Mouse (Mus musculus) erythroid progenitor cell, adult 5-6 weeks (primary cell): ENCODE data around the gene Eed. TPM values are rescaled to one million over a fixed set of nuclear protein-coding genes. Genes with fewer than 3 reads are reported as not detected.

ENCODE experiments used
- ATAC-seq: replicated peaks from 2 replicates; pipeline ENCODE4 v1.8.0; 2016; ENCODE audit warnings: moderate number of reproducible peaks, mild to moderate bottlenecking, moderate TSS enrichment, inconsistent platforms; ENCODE audit not compliant: poor library complexity, low FRiP score, severe bottlenecking
- total RNA-seq, 2 experiments: library from RNA; stranded (forward) in 1 of 2; stranded (reverse) in 1 of 2; fragments of 150-400 nt in 1 of 2; fragments of 186-747, 209-891 nt in 1 of 2; gene quantifications; 2 replicates each; pipeline versions ENCODE4 v1.2.3 to v1.2.4; 2015 to 2017; ENCODE audit warnings: low replicate concordance in 2 of 2

The Eed gene
- total RNA-seq, 2 experiments from 2014 or later = 68.2 to 96.0 TPM

DNA sequence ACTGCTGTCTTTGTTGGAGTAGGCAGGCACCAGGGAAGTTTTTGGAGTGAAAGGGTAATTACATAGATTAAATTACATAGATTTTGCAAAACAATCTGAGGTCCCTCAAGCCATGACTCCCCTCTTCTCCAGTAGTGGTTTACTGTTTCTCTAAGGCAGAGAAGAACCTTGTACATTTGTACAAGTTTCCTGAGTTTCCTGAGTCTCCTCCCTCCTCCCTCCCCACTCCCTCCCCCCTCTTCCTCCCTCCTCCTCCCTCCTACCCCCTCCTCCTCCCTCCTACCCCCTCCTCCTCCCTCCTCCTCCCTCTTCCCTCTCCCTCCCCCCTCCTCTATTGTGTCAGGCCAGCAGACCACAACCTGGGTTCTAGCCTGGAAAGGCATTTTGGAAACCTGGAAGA lies 3.6 kb upstream of the Eed start:
- ATAC-seq = no peak

DNA sequence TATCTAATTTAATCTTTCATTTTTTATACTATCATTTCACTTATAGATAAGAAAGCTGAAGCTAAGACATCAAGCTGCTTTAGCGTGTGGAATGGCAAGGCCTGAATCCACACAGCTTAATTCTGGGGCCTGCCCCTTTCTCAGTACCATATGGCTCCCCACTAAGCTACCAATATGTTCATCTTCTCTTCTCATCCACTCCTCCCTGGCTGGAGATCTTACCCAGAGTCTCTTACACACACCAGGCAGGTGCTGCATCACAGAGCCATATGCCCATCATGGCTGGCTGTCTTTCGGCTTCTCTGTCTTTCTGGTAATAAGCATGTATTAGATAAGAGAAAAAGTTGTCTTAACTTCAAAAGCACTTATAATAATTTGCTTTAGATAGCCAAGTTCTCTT lies 2.7 kb upstream of the Eed start:
- ATAC-seq = no peak

DNA sequence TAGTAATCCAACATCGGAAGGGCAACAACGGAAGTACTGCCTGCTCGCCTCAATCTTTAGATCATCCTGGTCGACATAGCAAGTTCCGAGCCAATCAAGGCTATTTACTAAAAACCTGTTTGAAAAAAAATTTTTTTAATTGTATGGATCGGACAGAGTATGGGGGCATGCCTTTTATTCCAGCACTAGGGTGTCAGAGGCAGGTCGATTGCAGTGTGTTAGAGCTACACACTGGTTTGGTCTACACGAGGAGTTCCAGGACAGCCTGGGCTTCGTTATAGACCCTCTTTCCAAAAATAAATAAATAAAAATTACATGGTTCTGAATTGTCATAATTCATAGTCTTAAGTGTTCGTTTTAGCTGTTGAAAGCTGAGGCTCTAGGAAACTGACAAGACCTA lies 774 bp upstream of the Eed start:
- no peak for ATAC-seq

DNA sequence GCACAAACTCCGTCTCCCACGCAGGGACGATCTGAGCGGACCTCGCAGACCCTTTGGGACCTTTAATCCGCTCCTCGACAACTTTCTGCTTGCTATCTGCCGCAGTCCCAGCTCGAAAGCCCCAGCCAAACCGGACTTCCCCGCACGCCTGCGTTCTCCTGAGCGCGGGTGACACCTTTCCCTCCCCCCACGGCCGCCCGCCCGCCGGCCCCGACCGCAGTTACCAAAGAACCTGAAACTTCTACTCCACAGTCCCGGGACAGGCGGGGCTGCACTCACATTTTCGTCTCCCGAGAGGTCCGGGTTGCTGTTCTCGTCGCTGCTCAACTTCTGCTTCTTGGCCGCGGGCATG lies 674 bp downstream of the Eed start:
- ATAC-seq = peak; percentile 20

DNA sequence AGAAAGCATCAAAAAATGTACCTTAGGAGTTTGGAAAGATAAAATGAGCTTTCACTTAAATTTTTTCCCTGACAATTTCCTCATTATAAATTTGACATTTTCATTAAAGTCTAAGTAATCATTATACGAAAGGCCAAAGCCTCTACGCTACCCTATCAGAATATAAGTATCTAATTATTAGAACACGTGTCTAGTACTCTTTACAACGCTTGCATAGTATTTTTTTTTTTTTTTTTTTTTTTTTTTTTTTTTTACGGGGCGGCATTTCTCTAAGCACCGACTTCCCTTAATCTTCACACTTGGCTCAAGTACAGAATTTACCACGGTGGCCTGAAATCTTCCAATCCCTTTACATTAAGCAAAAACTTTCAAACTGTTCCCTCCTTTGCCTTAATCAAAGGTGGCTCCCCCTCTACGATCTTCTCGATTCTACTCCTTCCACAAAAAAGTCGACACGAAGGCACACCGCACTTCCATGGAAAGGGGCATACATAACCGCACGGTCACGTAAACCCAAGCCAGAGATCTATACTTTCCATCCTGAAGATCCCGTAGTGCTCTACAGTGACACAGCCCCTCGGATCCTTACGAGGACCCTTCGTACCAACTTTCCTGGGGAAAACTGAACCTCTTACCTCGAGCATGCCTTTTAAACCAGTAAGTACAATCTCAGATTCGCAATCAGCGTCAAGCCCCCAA lies 1.2 kb downstream of the Eed start:
- ATAC-seq = no peak

DNA sequence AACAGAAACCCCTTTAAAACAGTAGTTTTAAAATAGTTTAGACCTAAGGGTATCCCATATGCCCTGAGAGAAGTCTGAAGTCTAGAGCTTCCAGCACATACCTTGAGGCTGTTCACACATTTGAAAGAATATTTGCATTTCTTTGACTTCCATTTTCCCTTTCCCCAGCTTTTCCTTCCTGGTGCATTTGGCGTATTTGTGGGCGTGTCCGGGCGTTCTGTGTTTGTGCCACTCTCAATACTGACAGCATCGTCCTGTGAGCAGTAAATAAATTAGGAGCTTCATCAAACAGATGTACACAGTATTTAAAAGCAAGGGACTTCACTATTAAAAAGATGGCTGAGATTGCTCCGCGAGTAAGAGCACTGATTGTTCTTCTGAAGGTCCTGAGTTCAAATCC lies 4.0 kb downstream of the Eed start:
- no peak for ATAC-seq

DNA sequence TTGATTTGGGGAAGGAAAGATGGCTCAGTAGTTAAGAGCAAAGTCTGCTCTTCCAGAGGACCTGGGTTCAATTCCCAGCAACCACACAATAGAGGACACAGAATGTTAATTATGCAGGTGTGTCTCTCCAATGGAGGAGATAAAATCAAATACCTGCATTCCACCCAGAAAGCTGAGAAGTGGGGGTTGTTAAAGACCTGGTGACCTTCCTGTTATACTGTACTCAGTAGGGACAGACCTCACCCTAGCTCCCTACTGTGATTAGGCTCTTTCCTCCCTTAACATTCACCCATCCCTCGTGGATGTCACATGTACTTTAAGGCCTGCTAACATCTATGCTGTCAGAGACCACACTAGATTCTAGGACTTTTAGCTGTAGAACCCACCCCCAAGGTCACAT lies 5.2 kb downstream of the Eed start:
- no peak for ATAC-seq

DNA sequence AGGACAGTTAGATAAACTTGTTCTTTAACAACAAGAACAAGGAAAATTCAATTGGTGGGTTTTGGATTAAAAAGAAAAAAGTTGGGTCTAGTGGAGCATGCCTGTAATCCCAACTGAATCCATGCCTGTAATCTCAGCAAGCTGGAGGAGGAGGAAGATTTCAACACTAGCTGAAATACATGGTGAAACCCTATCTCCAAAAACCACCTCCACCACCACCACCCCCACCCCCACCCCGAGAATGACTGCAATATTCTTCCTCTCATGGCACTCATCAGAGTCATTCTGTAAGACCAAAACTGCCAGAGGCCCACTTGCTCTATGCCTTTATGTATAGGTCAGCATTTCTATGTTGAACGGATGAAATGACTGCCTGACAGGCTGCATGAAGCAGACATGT lies 13.5 kb downstream of the Eed start:
- no peak for ATAC-seq

DNA sequence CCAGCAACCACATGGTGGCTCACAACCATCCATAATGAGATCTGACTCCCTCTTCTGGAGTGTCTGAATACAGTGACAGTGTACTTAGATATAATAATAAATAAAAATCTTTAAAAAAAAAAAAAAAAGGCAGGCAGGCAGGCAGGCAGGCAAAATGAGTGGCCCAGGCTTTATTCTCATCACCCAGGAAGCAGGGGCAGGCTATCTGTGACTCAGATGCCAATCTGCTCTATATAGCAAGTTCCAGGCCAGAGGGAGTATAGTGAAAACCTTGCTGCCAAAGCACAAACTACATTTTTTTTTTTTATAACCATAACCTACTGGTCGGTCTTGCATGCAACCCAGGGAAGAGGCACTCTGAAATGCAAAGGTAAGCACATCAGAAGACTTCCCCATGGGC lies 14.0 kb downstream of the Eed start:
- ATAC-seq = no peak

DNA sequence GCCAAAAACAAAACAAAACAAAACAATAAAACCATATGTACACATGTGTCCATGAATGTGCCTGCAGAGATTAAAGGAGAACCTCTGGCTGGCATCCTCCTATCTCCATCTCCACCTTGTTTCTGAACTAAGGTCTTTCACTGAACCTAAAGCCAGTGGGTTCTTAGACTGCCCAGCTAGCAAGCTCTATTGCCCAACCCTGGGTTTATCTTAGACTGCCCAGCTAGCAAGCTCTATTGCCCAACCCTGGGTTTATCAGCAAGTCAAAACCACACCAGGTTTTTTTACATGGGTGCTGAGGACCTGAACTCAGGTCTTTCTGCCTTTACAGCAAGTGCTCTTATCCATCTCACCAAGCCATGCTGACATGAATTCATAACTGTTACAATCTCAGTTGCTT lies 17.6 kb downstream of the Eed start:
- peak; percentile 85 for ATAC-seq

DNA sequence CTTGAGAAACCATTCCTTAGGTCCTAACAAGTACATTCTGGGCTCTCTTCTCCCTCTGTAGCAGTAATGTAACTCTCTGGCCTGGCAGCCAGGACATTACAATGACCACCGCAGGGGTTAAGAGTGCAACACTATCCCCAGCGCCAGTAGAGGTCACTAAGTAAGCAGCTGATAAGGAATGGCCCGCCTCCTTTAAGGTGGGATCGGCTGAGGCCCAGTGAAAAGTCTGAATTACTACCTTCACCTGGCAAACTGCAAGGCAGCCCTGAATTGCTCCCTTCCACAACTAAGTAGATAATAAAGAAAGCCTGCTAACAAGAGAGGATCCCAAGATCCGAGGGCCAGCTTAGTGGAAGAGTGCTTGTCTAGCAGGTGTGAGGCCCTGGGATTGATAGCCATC lies 23.5 kb downstream of the Eed start:
- peak; percentile 34; the same call in 1 of the 2 replicates for ATAC-seq

DNA sequence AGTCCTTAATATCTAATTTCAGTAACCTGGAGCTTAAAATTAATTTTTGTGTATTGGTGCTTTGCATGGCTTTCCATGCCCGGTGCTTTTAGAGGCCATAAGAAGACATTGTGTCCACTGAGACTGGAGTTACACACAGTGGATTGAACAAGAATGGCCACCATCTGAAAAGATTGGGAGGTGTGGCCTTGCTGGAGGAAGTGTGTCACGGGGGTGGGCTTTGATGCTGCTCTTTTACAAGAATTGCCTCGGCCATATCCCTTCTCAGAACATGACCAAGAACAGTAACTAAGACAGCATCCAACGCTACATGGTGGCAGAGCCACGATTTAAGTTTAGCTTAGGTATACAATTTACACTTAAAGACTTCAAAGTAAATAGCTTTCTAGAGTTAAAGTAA lies 26.5 kb downstream of the Eed start:
- no peak for ATAC-seq

DNA sequence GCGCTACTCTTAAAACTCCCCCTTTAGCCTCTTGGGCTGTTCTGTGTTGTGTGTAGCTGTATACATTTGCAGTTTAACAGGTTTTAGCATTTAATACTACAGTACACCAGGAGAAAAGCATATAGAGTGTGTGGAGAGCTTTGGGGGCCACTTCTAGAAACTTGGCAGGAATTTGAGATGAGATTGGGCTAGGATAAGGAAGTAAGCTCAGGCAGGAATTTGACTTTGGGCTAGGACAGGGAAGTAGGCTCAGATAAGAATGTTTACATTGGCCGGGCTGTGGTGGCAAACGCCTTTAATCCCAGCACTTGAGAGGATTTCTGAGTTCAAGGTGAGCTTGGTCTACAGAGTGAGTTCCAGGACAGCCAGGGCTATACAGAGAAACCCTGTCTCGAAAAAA lies 31.4 kb downstream of the Eed start:
- no peak for ATAC-seq

DNA sequence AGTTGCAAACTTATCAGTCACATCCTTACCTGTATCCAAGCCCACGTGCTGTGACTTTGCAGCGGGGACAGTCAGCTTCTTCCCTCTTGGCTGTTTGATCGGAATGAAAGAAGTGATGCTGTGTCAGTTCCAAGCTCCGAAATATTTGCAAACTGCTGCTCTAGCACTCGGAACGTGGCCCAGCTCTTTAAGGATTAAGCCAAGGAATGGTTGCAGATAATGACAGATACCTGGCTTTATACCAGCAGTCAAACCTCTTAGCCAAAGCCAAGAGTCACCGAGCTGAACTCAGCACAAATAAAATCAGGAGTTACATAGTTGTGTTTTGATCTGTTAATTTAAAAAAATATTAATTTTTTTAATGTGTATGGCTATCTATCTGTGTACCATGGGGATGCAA lies 32.8 kb downstream of the Eed start:
- ATAC-seq = no peak

DNA sequence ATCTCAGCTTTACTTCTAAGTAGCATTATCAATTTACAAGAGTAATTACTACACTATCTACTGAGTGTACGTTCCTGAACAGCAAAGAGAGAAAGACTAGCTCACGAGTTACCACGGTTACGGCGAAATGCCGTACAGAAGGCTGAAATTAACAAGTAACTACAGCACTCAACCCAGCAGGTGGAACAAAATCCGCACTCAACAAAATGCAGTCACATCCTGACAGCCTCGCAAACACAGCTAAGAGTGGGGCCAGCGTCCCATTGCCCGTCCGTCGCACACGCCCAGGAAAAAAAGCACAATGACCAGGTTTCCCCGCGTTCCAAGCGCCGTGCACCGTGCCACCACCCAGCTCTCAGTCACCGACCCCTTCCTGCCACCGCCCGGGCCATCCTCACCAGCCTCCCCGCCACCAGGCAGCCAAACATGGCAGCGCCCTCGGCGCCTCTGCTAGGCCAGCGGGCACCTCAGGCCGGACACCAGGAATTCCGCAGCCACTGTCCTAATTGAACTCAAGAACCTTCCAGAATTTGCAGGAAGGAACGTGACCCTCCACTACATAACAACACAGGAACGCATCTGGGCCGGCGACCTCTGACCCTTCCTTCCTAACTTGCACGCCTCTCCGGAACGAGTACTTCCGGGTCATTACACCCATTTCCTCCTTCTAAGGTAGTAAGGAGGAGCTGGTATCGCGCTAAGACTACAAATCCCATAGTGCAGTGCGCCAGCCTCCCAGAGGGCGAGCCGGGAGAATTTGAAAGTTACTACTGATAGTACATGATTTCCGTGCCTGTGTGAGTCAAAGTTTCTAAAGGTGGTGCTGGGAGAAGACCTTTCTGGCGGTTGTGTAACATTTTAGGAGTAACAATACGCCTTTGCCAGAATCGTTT lies 40.0 kb downstream of the Eed start, which contains the start of gene Hikeshi:
Gene Hikeshi (minus strand): TSS at position 634 of the 893 bp plus-strand sequence.
- ATAC-seq = peak; percentile 99

DNA sequence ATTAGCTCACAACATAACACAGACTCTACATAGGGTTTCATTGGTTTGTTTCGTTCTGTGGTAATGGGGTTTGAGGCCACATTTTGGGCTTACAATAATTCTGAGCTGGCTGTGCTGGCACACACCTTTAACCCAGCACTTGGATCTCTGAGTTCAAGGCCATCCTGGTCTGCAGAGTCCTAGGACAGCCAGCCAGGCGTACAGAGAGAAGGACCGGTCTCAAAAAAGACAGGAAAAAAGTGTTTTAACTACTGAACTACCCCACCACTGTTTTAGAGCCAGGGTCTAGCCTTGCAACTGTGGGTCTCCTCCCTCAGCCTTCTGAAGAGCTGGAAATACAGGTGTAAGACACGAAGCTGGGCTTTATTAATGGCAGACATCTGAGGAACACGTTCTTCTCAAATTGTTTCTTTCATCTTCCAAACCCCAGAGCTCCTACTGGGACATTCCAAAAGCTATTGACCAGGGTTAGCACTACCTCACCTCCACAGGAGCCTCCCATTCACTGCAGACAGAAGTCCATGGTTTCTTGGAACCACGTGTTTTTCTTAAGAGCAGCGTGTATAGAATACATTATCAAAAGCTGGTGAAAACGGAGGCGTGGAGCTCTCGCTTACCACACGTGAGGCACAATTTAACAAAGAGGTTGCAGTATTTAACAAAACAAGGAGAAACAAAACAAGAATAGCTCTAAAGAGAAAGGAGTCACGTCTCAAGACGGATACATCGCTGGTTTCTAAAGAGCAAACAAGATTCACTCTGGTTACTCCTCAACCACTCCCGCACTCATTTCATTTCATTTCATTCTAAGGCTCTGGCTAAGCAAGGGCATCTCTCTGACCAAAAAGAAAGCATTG lies 41.1 kb downstream of the Eed start:
- no peak for ATAC-seq

DNA sequence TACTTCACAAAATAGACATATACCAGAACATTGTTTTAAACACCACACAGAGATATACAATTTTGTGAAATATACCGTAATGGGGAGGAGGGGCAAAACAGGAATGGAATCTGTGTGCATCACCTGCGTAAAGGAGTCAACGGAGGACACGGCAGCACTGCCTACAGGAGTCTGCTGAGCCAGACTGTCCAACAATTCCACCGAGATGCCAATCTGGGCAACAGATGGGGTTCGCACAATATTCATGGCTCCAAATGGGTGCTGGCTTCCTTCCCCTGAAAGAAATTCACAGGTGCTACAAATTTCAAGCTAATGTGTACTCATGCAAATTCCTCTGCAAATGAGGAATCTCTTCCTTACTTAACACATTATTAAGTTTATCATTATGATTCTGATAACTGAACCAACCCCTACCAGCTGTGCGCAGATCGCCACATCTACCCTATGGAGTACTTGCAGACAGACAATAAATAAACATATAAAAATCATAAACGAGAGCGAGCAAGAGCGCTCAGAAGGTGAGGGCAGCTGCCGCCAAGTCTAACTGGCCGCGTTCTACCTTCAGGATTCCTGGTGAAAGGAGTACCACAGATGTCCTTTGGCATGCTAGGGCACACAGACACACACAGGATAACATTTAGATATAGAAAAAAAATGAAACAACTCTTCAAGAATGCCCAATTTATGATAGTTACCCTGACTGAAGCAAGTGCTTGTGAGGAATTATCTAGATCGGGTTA lies 57.2 kb downstream of the Eed start:
- ATAC-seq = no peak

DNA sequence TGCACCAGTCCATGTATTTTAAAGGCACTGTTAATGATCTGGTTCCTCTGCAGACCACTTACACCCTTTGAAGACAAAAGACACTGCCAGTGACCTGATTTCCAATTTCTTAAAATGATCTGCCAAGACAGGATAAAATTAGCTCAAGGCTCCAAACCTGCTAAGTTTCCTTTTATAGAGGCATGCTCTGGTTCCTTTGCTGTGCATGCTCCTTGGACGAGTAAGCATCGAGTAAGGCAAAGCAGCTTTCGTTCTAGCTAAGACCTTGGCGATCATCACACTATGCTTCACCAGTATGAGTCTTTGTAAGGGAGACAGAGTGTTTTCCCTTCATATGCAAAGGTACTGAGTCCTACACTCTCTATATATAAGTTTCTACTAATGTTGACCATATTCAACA lies 63.0 kb downstream of the Eed start:
- no peak for ATAC-seq

DNA sequence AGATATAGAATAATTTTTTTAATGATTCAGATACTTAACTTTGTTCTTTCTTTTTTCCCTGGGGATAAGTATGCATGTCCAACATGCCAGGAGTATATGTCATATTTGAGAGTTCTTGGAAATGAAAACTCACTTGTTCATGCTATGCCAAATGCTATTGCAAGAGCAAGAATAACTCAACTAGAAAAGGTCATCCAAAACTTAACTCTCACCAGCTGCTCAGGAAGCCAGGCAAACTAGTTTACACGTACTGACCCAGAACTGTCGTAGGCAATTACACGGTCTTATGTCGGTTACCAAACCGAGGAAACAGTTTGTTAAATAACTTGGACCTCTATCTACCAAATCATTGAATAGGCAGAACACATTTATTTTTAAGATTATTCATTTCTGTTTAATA lies 64.1 kb downstream of the Eed start:
- ATAC-seq = no peak
